Mouse (Mus musculus) lung, adult 10 weeks (tissue): ENCODE data around the gene Gm13889. TPM values are rescaled to one million over a fixed set of nuclear protein-coding genes. Genes with fewer than 3 reads are reported as not detected.

Source experiments
- polyA plus RNA-seq: library from polyadenylated mRNA; stranded (reverse); fragments of 350-450 nt; fragmentation: Illumina TruSeq; extraction: RNeasy Lipid Tissue Mini Kit (QIAGEN cat#74804); gene quantifications from one replicate; pipeline ENCODE4 v1.2.3, GENCODE M21; 2014; ENCODE audit warnings: low read depth, low replicate concordance; ENCODE audit not compliant: insufficient read depth

The Gm13889 gene
- polyA plus RNA-seq, result 47.7 TPM

GRCm38 (mm10) chr2:93956908-93957784 lies at the start of gene Gm13889:
Gene Gm13889 (minus strand): TSS chr2:93957201.

GRCm38 (mm10) chr2:93996254-93996653 lies 39.3 kb upstream of the Gm13889 start, which contains the start of gene Gm27027:
Gene Gm27027 (minus strand): TSS chr2:93996354.

Other genes starting within 250 kb of the Gm13889 start
- gene Ext2, start 134.6 kb downstream of the Gm13889 start, polyA plus RNA-seq, result 34.2 TPM
- gene Accs, start 107.3 kb downstream of the Gm13889 start, polyA plus RNA-seq, result 3.8 TPM
- not detected for gene Accsl, start 88.0 kb downstream of the Gm13889 start, polyA plus RNA-seq
- gene Gm27027, start 39.2 kb upstream of the Gm13889 start, polyA plus RNA-seq, result not detected
- gene Alkbh3, start 53.6 kb upstream of the Gm13889 start, polyA plus RNA-seq, result 26.1 TPM
- gene Hsd17b12, start 200.8 kb upstream of the Gm13889 start, polyA plus RNA-seq, result 60.2 TPM